Mouse (Mus musculus) MEL (cell line): ENCODE measurements at regions not wholly inside any gene's neighbourhood (a gene's known extent, or its start where the extent isn't known, plus 50 kb on each side); places are given as distances from the start of the nearest gene placed in this dataset.

Experiments used
- DNase-seq: peaks from one replicate; pipeline ENCODE4 v3.0.0; 2011; ENCODE audit warnings: low read depth, low spot score
- H3K27ac ChIP-seq: 2 replicates; pipeline ENCODE4 v1.5.1; 2012; ENCODE audit warnings: low read depth, mild to moderate bottlenecking, control low read depth, low read length, moderate library complexity; ENCODE audit not compliant: control insufficient read depth
- H3K27me3 ChIP-seq, 2 experiments: fragments of 150-350 bp in 1 of 2; sonication (generic) in 1 of 2; 2 replicates each; pipeline ENCODE4 v1.6.1; 2012; ENCODE audit warnings: low read length in 2 of 2, mild to moderate bottlenecking in 2 of 2, improper control_type of control experiment in 1 of 2, moderate library complexity in 1 of 2; ENCODE audit not compliant: insufficient read depth in 2 of 2, control insufficient read depth in 1 of 2
- H3K36me3 ChIP-seq, 2 experiments: 2 replicates each; pipeline ENCODE4 v1.6.1; 2012 to 2014; ENCODE audit warnings: low read length in 2 of 2, improper control_type of control experiment in 1 of 2, inconsistent platforms in 1 of 2, mild to moderate bottlenecking in 1 of 2; ENCODE audit not compliant: insufficient read depth in 2 of 2, control insufficient read depth in 1 of 2
- H3K4me1 ChIP-seq, 2 experiments: fragments of 150-350 bp in 1 of 2; sonication (generic) in 1 of 2; 2 replicates each; pipeline ENCODE4 v1.6.1; 2012; ENCODE audit warnings: low read length in 2 of 2, improper control_type of control experiment in 1 of 2, mild to moderate bottlenecking in 1 of 2; ENCODE audit not compliant: insufficient read depth in 2 of 2, control insufficient read depth in 1 of 2
- H3K4me3 ChIP-seq, 2 experiments: fragments of 150-350 bp in 1 of 2; sonication (generic) in 1 of 2; 2 replicates each; pipeline ENCODE4 v1.5.1; 2012; ENCODE audit warnings: low read depth in 2 of 2, low read length in 2 of 2, mild to moderate bottlenecking in 2 of 2, moderate library complexity in 2 of 2, control low read depth in 1 of 2, improper control_type of control experiment in 1 of 2; ENCODE audit not compliant: control insufficient read depth in 1 of 2, insufficient read depth in 1 of 2
- H3K79me2 ChIP-seq: 2 replicates; pipeline ENCODE4 v1.6.1; 2012; ENCODE audit warnings: mild to moderate bottlenecking, low read length, moderate library complexity; ENCODE audit not compliant: control insufficient read depth, poor library complexity, insufficient read depth
- H3K9ac ChIP-seq: 2 replicates; pipeline ENCODE4 v1.6.1; 2012; ENCODE audit warnings: low read depth, mild to moderate bottlenecking, control low read depth, low read length, moderate library complexity; ENCODE audit not compliant: control insufficient read depth, poor library complexity, severe bottlenecking
- H3K9me3 ChIP-seq: fragments of 150-350 bp; sonication (generic); replicated peaks from 2 replicates; pipeline ENCODE4 v1.6.1; 2012; ENCODE audit warnings: mild to moderate bottlenecking, low read length, improper control_type of control experiment, moderate library complexity; ENCODE audit not compliant: insufficient read depth
- BHLHE40 ChIP-seq: IDR thresholded peaks from 2 replicates; pipeline ENCODE4 v1.6.1; 2012; ENCODE audit warnings: low read depth, mild to moderate bottlenecking, inconsistent platforms, low read length, improper control_type of control experiment, borderline replicate concordance
- CHD2 ChIP-seq: IDR thresholded peaks from 2 replicates; pipeline ENCODE4 v1.6.1; 2011; ENCODE audit warnings: low read length, improper control_type of control experiment
- ELF1 ChIP-seq: IDR thresholded peaks from 2 replicates; pipeline ENCODE4 v1.6.1; 2014; ENCODE audit warnings: low read depth, mild to moderate bottlenecking, inconsistent platforms, low read length, improper control_type of control experiment, moderate library complexity
- EP300 ChIP-seq, 2 experiments: IDR thresholded peaks; 2 replicates each; pipeline ENCODE4 v1.6.1; 2011; ENCODE audit warnings: improper control_type of control experiment in 2 of 2, low read length in 2 of 2, low read depth in 1 of 2, mild to moderate bottlenecking in 1 of 2
- ETS1 ChIP-seq: IDR thresholded peaks from 2 replicates; pipeline ENCODE4 v1.6.1; 2012; ENCODE audit warnings: low read depth, mild to moderate bottlenecking, inconsistent platforms, low read length, improper control_type of control experiment, moderate library complexity
- GABPA ChIP-seq: IDR thresholded peaks from 2 replicates; pipeline ENCODE4 v1.6.1; 2012; ENCODE audit warnings: low read depth, mild to moderate bottlenecking, inconsistent platforms, low read length, improper control_type of control experiment, moderate library complexity
- GATA1 ChIP-seq: IDR thresholded peaks from 2 replicates; pipeline ENCODE4 v1.6.1; 2011; ENCODE audit warnings: low read depth, low read length, improper control_type of control experiment
- MAX ChIP-seq: IDR thresholded peaks from 2 replicates; pipeline ENCODE4 v1.6.1; 2011; ENCODE audit warnings: low read length, improper control_type of control experiment
- MAZ ChIP-seq: IDR thresholded peaks from 2 replicates; pipeline ENCODE4 v1.6.1; 2012; ENCODE audit warnings: low read depth, mild to moderate bottlenecking, inconsistent platforms, low read length, improper control_type of control experiment
- MEF2A ChIP-seq: IDR thresholded peaks from 2 replicates; pipeline ENCODE4 v1.6.1; 2014; ENCODE audit warnings: low read depth, mild to moderate bottlenecking, inconsistent platforms, low read length, improper control_type of control experiment; ENCODE audit not compliant: poor library complexity, insufficient replicate concordance, severe bottlenecking; ENCODE audit errors: extremely low read depth
- MXI1 ChIP-seq: IDR thresholded peaks from 2 replicates; pipeline ENCODE4 v1.6.1; 2011; ENCODE audit warnings: mild to moderate bottlenecking, low read depth, low read length, improper control_type of control experiment
- MYB ChIP-seq: IDR thresholded peaks from 2 replicates; pipeline ENCODE4 v1.6.1; 2011; ENCODE audit warnings: mild to moderate bottlenecking, low read depth, low read length, improper control_type of control experiment
- MYC ChIP-seq: IDR thresholded peaks from 2 replicates; pipeline ENCODE4 v1.6.1; 2011; ENCODE audit warnings: low read depth, mild to moderate bottlenecking, low read length, improper control_type of control experiment, moderate library complexity
- NELFE ChIP-seq: IDR thresholded peaks from 2 replicates; pipeline ENCODE4 v1.6.1; 2011; ENCODE audit warnings: low read depth, low read length, improper control_type of control experiment
- NRF1 ChIP-seq: IDR thresholded peaks from 2 replicates; pipeline ENCODE4 v1.6.1; 2014; ENCODE audit warnings: low read depth, mild to moderate bottlenecking, inconsistent platforms, low read length, improper control_type of control experiment, moderate library complexity; ENCODE audit not compliant: poor library complexity, insufficient read depth, severe bottlenecking
- POLR2A ChIP-seq, 2 experiments: IDR thresholded peaks; 2 replicates each; pipeline ENCODE4 v1.6.1; 2011 to 2012; ENCODE audit warnings: low read length in 2 of 2, mild to moderate bottlenecking in 2 of 2, control low read depth in 1 of 2, improper control_type of control experiment in 1 of 2, low read depth in 1 of 2, moderate library complexity in 1 of 2; ENCODE audit not compliant: control insufficient read depth in 1 of 2, insufficient read depth in 1 of 2, poor library complexity in 1 of 2
- POLR2AphosphoS2 ChIP-seq: IDR thresholded peaks from 2 replicates; pipeline ENCODE4 v1.6.1; 2011; ENCODE audit warnings: low read length, improper control_type of control experiment
- POLR2AphosphoS5 ChIP-seq: IDR thresholded peaks from 2 replicates; pipeline ENCODE4 v1.6.1; 2012; ENCODE audit warnings: low read depth, borderline replicate concordance, mild to moderate bottlenecking, inconsistent platforms, low read length, moderate library complexity, mixed read lengths
- SIN3A ChIP-seq: IDR thresholded peaks from 2 replicates; pipeline ENCODE4 v1.6.1; 2012; ENCODE audit warnings: low read length, improper control_type of control experiment, inconsistent platforms
- SMC3 ChIP-seq: IDR thresholded peaks from 2 replicates; pipeline ENCODE4 v1.6.1; 2011; ENCODE audit warnings: low read depth, low read length, improper control_type of control experiment
- TAL1 ChIP-seq: IDR thresholded peaks from 2 replicates; pipeline ENCODE4 v1.6.1; 2012; ENCODE audit warnings: mild to moderate bottlenecking, inconsistent platforms, low read length, moderate library complexity, mixed read lengths
- TBP ChIP-seq: IDR thresholded peaks from 2 replicates; pipeline ENCODE4 v1.8.0; 2011; ENCODE audit warnings: low read depth, low read length, improper control_type of control experiment
- TCF12 ChIP-seq: IDR thresholded peaks from 2 replicates; pipeline ENCODE4 v1.6.1; 2014; ENCODE audit warnings: low read depth, mild to moderate bottlenecking, inconsistent platforms, low read length, improper control_type of control experiment, moderate library complexity
- USF1 ChIP-seq: IDR thresholded peaks from 2 replicates; pipeline ENCODE4 v1.6.1; 2014; ENCODE audit warnings: low read depth, mild to moderate bottlenecking, inconsistent platforms, low read length, improper control_type of control experiment, moderate library complexity
- USF2 ChIP-seq, 2 experiments: IDR thresholded peaks; 2 replicates each; pipeline ENCODE4 v1.6.1; 2011 to 2012; ENCODE audit warnings: improper control_type of control experiment in 2 of 2, low read length in 2 of 2, borderline replicate concordance in 1 of 2, inconsistent platforms in 1 of 2, low read depth in 1 of 2, mild to moderate bottlenecking in 1 of 2; ENCODE audit not compliant: insufficient read depth in 1 of 2
- ZC3H11A ChIP-seq: IDR thresholded peaks from 2 replicates; pipeline ENCODE4 v1.6.1; 2012; ENCODE audit warnings: low read depth, mild to moderate bottlenecking, inconsistent platforms, low read length, improper control_type of control experiment
- ZKSCAN1 ChIP-seq: IDR thresholded peaks from 2 replicates; pipeline ENCODE4 v1.6.1; 2012; ENCODE audit warnings: low read depth, mild to moderate bottlenecking, inconsistent platforms, low read length, improper control_type of control experiment, moderate library complexity
- ZMIZ1 ChIP-seq: IDR thresholded peaks from 2 replicates; pipeline ENCODE4 v1.6.1; 2012; ENCODE audit warnings: low read depth, mild to moderate bottlenecking, inconsistent platforms, low read length, improper control_type of control experiment, moderate library complexity
- ZNF384 ChIP-seq: IDR thresholded peaks from 2 replicates; pipeline ENCODE4 v1.6.1; 2012; ENCODE audit warnings: low read depth, mild to moderate bottlenecking, inconsistent platforms, low read length, improper control_type of control experiment

DNA sequence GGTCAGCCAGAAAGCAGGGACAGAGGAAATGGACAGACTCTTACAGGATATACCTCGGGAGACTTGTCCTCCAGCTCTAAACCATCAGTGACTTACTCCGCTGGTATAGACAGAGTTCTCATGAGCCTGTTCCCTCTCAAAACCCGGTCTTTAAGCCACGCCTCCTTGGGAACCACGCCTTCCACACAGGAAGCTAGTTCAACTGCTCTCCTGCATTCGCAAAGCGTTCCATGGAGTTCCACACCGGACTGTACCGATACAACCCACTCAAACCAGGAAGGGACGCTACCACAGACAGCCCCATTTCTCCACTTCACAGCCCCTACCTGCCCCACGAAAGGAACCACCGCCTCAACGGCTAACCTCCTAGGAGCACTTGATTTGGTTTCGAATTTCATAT lies 50.1 kb upstream of the Cplx2 start:
- H3K27ac ChIP-seq: peak overlapping the region; percentile 90
- H3K9ac ChIP-seq: peak overlapping the region; percentile 72
- peak; percentile 93 for DNase-seq
- H3K9me3 ChIP-seq: no peaks in the 10 kb centered on the region
- TF ChIP-seq MYB (no peak), CHD2 (no peak), MAZ (no peak), TCF12 (0 out of 2 replicates have a peak, but pooled peaks have one; percentile 16), GABPA (no peak), ZNF384 (no peak), ZC3H11A (no peak), MEF2A (no peak), NRF1 (no peak), POLR2AphosphoS2 (peak; percentile 78), GATA1 (no peak), ZKSCAN1 (no peak), USF1 (no peak), MYC (no peak), SMC3 (no peak), ELF1 (peak; percentile 57), TBP (peak; percentile 83), TAL1 (no peak), POLR2A (IDR thresholded peaks at IDR 0.05; ENCODE audit: control insufficient read depth in 1 of 2, insufficient read depth in 1 of 2, low read depth in 1 of 2, low read length in 2 of 2, poor library complexity in 1 of 2) (peak; percentile 42 to 81; a peak in 3 of 4 replicates), MXI1 (0 out of 2 replicates have a peak, but pooled peaks have one; percentile 39), BHLHE40 (no peak), USF2 (IDR thresholded peaks at IDR 0.05; ENCODE audit: borderline replicate concordance in 1 of 2, insufficient read depth in 1 of 2, low read depth in 1 of 2, low read length in 2 of 2) (no peak), ZMIZ1 (no peak; the same call in 1 of the 2 replicates), MAX (peak; percentile 46; the same call in 1 of the 2 replicates), ETS1 (peak; percentile 25; the same call in 1 of the 2 replicates), NELFE (peak; percentile 75), EP300 (IDR thresholded peaks at IDR 0.05; ENCODE audit: low read depth in 1 of 2, low read length in 2 of 2) (0 out of 4 replicates have a peak, but pooled peaks of 1 of the 2 experiments have one; percentile 13), SIN3A (no peak; the same call in none of the 2 replicates), POLR2AphosphoS5 (no peak)
- H3K79me2 ChIP-seq: no peaks in the 10 kb centered on the region
- H3K4me1 ChIP-seq: peaks cover 6 to 36% of the 10 kb centered on the region in 2 experiments; a peak in 3 of 4 replicates
- peak overlapping the region; percentile 73 to 94 for H3K4me3 ChIP-seq
- H3K36me3 ChIP-seq: peaks cover 0 to 23% of the 10 kb centered on the region in 2 experiments; a peak in 2 of 4 replicates
- no peaks in the 10 kb centered on the region for H3K27me3 ChIP-seq
